Mouse (Mus musculus) urinary bladder, postnatal 10 days (tissue): ENCODE measurements around the gene Enox1.

Experiments
- DNase-seq: peaks from one replicate; pipeline ENCODE4 v3.0.0; 2022; ENCODE audit warnings: low spot score

The Enox1 gene

DNA sequence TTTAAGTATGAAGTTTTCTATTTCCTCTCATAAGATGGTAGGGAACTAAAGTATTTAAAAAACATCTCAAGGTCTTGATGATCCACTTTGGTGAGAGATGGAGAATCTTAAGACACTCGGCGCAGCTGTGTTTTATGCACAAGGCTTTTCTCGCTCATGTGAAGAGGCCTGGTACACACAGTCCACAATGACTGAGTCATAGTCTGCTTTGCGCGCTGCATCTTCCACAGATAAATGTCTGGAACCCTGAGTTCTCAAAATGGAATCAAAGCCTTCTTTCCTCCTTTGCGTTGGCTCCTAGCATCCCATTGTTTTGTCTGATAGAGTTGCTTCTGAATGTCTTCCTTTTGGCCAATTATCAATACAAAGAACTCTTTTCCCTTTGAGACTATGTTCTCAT is 119.0 kb downstream of the Enox1 start:
- DNase-seq, result no peak

GRCm38 (mm10) chr14:77279143-77279542 is 122.6 kb downstream of the Enox1 start:
- no peak for DNase-seq

GRCm38 (mm10) chr14:77280454-77280853 is 123.9 kb downstream of the Enox1 start:
- DNase-seq, result no peak

DNA sequence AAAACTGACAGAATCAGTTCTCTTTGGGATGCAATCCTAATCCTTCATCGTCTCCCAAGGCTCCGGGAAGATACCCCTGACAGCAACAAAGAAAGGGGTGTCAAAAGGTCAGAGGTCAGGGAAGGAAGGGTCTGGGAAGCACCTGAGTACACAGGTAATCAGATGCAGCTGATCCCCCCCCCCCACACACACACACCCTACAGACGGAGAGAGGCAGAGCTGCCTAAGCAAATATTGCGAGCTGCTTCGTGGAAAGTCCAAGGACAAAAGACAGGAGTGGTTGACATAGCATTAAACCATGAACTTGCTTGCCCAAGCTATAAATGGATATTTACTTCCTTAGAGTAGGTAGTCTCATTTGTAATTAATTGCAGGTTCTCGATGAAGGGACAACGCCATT is 124.3 kb downstream of the Enox1 start:
- DNase-seq, result no peak

DNA sequence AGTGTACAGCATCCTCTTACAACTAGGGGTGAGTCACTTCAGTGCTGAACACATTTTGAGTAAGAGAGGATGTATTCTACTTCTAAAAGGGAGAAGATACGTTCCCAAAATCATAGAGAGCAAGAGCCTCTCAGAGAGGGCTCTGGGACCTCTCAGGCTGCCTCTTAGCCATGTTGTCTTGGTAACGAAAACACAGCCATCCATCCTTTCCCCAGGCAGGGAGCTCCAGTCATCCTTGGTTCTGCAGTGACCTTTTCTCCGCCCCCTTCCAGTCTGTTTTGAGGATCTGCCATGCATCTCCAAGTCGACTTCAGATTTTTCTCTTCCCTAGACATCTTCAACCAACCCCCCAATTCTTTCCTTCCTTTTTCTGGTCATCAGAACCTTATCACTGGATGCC is 127.4 kb downstream of the Enox1 start:
- DNase-seq, result no peak

GRCm38 (mm10) chr14:77285453-77285852 is 128.9 kb downstream of the Enox1 start:
- no peak for DNase-seq

- DNase-seq, result no peak
These were observed 135.2 kb downstream of the Enox1 start for GRCm38 (mm10) chr14:77291756-77292155.

DNA sequence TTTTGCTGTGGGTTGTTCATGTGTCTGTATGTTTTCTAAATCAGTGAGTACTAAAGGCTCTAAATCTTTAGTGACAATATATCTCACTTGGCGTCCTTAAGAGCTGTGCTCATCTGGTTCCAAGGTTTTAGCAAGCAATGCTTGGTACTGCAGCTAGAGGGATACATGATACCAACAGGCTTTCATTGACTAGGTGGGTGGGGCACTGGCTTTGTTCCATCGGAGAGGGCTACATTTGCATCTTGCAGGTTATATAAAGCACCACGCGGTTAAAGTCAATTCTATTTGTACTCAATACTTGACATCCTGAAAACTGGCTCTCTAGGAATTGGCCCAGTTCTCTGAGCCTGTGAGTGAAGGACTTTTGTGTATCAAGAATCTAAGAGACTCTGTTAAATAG is 140.5 kb downstream of the Enox1 start:
- no peak for DNase-seq

GRCm38 (mm10) chr14:77298327-77298726 is 141.8 kb downstream of the Enox1 start:
- DNase-seq, result no peak

GRCm38 (mm10) chr14:77309571-77309970 is 153.0 kb downstream of the Enox1 start:
- DNase-seq, result no peak

DNA sequence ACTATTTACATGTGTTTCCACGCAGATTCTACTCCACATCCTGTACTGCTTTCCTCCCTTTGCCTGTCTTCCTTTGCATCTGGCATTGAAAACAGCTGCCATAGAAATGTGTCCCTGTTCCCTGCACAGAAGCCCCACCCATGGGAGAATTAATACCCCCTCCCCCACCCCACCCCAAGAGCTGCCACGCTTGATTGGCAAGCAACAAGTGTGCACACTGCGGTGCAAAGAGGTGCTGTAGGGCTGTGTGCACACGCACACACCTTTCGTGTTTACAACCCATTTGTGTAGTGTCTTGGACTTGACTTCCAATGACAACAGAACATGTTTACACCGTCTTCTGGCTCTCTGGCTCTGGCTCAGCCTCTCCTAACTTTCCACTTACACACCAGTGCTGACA is 154.9 kb downstream of the Enox1 start:
- DNase-seq, result no peak

DNA sequence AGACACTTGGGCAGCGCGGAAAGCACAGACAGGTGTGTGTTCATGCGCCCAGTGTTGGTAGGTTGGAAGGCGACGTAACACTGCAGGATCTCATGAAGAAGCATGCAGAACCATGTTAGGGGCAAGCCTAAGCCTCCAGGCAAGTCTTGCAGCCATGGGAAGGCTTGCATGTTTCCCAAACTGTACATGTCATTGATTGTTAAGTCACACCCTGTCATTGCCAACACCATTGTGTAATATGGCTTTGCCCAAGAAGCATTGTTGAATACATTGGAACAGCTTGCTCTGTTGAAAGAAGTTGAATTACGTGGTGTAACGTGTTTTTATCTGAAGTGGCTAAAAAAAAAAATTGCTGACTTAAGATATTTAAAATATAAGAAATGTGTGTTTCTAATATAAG is 162.8 kb downstream of the Enox1 start:
- no peak for DNase-seq

- DNase-seq, result no peak
These were observed 167.8 kb downstream of the Enox1 start for GRCm38 (mm10) chr14:77324348-77324747.

DNA sequence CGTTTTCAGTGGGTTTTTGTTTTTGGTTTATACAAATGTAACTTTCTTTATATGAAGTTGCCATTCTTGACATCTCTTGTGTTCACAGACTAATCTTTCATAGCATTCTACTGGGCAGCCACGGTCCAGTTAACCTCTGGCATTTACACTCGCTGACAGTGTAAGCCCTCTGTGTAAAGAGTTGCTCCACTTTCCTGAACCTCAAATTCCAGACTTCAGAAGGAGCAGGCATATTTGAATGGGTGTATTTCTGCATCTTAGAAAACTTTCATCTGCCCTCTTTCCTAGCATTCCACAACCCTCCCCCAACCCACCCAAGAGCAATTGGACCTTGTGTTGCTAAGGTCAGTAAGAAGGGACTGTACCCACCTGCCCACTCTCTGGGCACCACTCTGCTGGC is 171.1 kb downstream of the Enox1 start:
- DNase-seq, result no peak

DNA sequence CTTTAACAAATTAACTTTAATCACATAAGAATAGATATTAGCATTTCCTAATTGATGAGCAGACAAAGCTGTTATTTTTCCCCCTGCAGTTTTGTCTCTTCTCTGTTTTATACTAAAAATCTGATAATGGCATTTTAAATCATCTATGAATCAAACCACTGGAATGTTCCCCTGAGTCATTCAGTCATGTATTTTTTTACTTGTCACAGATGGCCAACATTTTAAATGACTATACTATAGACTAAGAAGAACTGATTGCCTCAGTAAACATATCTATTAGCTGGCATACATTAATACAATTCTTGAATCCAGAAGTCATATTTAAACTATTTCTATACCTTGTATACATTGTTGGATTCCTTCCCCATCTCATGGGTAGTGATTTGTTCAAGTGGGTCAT is 173.2 kb downstream of the Enox1 start:
- DNase-seq, result no peak

DNA sequence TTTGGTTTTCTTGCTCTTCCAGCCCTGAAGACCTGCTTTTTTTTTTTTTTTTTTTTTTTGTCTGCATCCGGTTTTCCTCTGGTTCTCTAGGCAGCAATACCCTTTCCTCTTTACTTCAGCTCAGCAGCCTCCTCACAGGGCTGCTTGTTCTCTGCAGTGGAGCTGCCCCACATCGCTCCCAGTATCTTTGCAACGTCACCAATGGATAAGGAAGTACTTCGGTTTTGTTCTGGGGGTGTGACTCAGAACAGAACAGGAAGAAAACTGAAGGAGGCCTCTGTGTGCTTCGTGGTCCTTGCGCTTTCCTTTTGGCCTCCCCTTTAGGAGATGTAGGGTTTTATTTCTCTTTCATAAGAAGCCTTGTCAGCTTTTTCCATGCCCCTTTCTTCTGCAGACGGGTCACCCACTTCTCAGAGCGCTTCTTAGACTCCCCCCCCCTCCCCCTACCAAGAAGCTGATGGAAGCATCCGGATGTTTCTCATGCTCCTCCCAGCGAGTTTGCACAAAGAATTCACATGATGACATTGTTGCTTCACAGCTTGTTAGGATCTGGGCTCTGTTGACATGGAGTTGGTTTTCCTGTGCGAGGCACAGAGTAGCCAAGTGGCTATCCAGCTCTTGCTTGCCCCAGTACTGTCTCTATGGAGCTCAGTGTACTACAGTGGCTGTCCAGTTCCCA is 187.2 kb downstream of the Enox1 start:
- DNase-seq, result no peak

DNA sequence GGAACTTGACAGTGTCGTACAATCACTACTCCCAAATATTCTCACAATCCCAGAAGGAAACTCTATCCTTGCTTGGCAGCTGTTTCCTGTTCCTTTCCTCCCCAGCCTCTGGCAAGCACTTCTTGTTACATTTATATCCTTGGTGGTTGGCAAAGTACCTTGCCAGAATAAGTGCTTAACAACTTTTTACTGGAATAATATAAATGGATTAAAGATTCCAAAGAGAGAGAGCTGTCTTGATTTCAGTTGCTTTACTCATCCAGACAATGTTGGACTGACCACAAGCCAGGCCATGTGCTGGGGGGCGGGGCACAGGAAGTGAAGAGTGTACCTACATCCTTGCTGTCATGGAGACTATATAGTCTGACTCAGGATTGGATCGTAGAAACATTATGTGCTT is 189.7 kb downstream of the Enox1 start:
- DNase-seq, result no peak

- no peak for DNase-seq
These were observed 195.3 kb downstream of the Enox1 start for GRCm38 (mm10) chr14:77351803-77352352.

DNA sequence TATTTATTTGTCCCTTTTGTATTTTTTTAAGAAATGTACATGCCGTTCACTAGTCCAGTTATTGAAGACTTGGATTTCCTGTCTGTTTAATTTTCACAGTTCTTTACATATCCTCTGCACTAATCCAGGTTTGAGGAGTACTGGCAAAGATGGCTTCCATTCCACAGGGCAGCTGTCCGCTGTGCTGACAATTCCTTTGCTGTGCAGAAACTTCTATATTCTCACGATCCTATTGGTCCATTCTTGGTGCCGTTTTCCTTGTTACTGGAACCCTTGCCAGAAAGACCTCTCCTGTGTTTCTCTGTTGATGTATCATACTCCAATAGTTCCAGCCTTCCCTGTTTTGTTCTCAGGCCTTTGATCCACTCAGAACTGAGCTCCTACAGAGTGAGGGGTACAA is 206.1 kb downstream of the Enox1 start:
- DNase-seq, result no peak

- DNase-seq, result no peak
These were observed 211.8 kb downstream of the Enox1 start for GRCm38 (mm10) chr14:77368411-77368810.

DNA sequence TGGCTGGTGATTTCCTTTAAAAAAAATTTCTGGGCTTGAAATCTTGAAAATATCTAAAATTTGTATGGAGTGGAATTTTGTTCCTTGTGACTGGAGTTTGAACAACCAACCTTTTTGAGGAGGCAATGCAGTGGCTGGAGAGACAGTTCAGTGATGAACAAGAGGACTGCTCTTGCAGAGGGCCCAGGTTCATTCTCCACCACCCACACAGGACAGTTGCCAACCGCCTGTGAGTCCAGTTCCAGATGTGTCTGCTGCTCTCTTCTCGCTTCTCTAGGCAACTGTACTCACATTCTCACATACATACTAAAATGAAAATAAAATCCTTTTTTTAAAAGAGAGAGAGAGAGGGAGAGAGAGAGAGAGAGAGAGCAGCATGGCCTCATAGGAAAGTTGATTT is 212.5 kb downstream of the Enox1 start:
- DNase-seq, result no peak

GRCm38 (mm10) chr14:77370521-77370920 is 214.0 kb downstream of the Enox1 start:
- DNase-seq, result no peak

DNA sequence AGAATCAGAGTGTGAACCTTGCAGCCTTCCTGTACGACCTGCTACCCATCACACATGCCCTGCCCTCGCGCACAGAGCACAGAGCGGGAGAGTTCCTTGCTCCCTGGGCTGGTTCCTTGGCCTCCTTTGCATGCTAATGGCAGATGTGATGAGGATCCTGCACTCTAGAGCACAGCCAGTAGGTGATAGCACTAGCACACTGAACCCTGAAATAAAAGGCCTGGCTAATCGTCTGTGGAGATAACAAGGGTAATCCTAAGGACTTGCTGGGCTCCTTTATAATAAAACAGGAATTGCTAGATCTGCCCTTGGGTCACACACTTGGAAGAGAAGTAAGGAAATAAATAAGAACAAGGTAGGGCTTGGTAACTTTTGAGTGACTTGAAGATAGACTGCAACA is 215.4 kb downstream of the Enox1 start:
- no peak for DNase-seq

GRCm38 (mm10) chr14:77373119-77373518 is 216.6 kb downstream of the Enox1 start:
- DNase-seq, result no peak
